Mouse (Mus musculus) urinary bladder, postnatal 14 days (tissue): ENCODE data around the gene Tub.
A peak's percentile ranks its signal among the peaks of the same experiment; 100 is the strongest.

ENCODE experiments used
- DNase-seq: peaks from one replicate; pipeline ENCODE4 v3.0.0; 2021; ENCODE audit warnings: low spot score

Gene Tub

DNA sequence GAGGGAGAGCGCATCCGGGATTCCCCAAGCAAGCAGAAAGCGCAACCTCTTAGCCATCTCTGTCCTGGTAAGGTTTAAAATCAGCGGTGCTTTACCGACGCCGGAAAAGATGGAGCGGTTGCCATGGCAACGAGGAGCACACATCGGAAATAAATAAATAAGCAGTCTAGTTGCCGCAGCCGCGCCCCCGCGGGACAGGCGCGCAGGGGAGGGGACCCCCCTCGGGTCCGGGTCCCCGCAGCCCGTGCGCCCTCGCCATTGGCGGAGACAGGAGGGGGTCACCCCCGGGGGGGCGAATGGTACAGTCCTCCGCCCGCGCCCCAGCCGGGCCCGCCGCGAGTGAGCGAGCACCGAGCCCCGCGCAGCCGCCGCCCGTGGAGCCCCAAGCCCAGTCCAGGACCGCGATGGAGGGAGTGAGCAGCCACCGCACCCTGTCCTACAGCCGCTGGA lies at the start of gene Tub:
Gene Tub, plus strand, starts transcription at position 27 of the 450 bp plus-strand sequence.
- peak; percentile 22 for DNase-seq

DNA sequence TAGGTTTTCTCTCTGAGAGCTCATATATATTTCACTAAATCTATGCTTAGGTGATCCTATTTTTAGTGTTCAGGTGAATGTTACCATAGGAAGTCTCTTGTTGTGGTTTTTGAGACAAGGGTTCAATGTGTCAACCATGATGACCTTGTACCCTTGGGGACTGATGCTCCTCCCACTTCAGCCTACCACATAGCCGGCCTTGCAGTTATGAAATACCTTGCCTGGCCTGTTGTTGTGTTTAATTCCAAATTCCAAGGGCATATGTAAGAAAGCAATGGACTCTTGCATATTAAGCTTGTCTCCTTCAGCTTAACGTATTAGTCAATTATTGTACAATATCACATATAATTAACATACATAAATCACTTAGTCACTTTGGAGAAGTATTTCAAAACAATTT lies 46.2 kb upstream of the Tub start:
- no peak for DNase-seq

DNA sequence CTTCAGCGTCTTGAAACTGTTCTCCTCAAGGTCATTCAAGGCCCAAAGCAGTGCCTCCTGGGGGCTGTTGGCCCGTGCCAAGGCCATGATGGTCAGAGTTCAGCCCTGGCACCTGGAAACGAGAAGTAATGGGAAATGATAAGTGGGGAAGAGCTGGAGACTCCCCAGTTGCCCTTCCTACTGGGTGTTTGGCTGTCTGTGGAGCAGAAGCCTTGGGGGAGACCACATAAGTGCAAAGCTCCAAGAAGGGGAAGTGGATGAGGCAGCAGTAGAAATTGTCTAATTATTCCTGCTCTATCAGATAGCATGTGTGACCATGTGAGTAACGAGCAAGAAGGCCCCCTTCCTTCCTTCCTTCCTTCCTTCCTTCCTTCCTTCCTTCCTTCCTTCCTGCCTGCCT lies 23.1 kb upstream of the Tub start:
- DNase-seq = no peak

DNA sequence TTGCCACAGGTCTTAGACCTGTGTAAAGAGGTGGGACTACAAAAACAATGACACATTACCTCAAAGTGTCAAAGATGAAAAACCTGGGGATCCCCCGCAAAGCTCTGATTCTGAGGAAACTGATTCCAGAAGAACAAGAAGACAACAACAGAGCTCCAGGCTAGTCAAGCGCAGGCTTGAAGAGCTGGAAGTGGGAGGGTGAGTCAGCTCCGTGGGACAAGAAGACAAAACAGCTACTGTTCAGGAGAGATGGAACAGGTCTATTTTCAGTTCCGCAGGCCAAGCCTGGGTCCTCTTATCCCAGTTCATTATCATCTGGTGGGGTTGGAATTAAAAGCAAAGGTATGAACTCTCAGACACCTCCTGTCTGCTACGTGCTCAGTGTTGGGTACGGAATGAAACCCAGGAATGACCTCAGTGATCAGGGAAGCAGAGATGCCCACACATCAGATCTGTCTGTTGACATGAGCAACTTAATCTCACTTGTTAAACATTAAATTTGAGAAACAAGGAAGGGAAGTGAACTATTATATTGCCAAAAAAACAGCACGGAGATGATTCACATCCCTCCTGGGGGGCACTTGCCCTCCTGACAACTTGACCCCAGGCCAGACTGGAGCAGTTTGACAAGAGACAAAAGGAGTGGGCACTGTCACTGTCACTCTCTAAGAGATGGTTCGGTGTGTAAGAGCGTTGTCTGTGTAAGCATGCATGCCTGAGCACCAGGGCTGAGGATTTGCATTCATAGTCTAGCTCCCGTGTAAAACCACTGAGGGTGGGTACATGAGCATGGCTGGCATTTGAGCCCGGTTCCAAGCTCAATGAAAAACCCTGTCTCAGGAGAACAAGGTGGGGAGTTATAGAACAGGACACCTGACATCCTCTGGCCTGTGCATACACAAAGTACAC lies 21.6 kb upstream of the Tub start:
- DNase-seq = no peak

DNA sequence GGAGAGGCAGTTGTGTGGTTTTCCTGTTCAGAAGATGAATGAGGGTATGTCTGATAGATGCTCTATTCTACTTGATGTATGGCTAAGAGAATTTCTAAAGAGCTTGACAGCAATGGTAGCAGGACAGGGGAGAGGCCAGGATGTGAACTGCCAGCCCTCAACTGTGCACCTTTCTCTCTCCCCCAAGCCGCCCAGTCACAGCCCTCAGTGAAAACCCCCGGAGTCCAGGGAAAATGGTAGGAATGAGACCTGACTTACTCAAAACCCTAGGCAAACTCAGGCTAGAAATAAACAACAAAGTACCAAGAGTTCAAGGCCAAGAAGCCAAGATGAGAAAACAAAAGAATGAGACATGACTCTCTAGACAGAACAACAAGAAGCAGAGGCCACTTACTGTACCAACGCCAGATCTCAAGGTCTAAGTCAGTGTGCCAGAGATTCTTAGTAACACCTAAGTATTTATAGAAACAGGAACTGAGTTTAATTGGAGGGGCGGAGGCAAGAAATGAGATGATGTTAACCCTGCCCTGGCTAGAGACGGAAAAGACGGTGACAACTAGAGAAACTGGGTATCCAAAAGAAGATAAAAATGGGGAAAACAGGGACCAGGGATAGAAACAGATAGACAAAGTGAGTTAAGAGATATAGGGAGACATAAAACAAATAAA lies 20.3 kb upstream of the Tub start, which contains the start of gene Nlrp10:
Gene Nlrp10, minus strand, starts transcription at position 453 of the 668 bp plus-strand sequence.
- DNase-seq = no peak

DNA sequence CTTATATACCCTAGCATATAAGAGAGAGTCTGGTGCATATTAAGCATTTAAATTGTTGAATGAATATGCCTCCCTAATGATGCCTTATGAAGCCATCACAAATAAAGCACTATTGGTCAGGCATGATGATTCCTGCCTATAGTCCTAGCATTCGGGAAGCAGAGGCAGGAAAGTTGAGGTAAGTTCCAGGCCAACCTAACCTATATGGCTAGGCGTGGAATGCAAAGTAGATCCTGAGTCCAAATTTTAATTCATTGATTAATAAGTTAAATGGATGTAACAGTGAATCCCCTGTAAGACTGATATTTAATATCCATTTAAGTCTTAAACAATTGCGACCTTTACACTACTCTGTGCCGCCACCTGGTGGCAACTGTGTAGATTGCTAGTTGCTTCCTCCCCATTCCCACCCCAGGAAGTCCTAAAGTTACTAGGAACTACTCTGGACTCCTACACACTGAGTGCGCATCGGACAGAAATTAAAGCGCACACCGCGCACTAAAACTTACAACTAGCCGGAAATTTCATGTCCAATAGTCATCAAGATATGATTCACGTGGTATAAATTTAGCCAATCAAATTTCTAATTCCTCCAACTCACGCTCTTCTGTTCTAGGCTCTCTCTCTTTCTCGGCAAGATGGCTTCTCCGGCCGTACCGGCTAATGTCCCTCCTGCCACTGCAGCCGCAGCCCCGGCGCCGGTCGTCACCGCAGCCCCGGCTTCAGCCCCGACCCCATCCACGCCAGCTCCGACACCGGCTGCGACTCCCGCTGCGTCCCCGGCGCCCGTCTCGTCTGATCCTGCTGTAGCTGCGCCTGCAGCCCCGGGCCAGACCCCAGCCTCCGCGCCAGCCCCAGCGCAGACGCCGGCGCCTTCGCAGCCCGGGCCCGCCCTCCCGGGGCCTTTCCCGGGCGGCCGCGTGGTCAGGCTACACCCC lies 16.1 kb upstream of the Tub start, which contains the start of gene Eif3f:
Gene Eif3f, plus strand, starts transcription at position 624 of the 938 bp plus-strand sequence.
- peak; percentile 92 for DNase-seq

DNA sequence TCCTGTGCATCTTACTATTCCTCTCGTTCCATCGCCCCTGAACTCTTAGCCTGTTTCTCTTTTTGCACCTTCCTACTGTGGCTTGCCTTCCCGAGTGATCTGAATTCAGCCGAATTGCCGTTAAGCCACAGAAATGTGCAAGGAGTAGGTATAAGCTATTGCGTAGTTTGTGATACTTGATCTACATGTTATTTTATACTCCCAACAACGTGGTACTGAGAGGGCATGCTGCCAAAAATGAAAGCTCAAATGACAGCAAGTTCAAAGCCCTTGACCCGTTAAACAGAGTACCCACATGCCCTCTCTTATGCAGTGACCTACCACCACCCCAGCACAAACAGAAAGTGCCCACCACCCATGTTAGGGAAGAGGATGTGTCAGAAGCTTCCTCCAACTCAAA lies 15.3 kb upstream of the Tub start:
- no peak for DNase-seq

DNA sequence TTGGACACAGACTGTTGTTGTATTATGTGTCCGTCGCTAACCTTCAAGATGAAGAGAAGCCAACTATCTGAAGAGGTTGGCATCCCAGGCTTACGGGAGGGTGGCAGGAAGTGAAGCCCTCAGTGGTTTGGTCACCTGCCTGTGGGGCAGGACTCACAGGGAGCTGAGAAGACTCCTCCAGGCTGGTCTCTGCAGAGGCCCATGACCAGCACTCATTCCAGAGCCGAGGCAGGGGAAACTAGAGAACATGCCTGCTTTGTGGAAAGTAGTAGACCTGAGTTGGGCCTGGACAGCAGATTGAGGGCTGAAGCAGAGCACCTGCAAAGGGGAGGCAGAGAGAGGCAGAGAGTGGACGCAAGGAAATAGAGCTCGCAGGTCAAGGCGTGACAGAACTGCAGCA lies 14.7 kb upstream of the Tub start:
- DNase-seq = no peak

DNA sequence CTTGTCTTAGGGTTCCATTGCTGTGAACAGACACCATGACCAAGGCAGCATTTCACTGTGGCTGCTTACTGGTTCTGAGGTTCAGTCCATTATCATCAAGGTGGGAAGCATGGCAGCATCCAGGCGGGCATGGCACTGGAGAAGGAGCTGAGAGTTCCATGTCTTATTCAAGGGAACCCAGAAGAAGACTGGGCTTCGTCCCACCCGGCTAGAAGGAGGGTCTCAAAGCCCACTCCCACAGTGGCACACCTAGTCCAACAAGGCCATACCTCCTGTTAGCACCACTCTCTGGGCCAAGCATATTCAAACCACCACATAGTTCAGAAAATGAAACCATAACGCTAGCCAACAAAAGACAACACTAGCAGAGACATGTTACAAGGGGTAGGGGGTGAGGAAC lies 13.5 kb upstream of the Tub start:
- DNase-seq = no peak

DNA sequence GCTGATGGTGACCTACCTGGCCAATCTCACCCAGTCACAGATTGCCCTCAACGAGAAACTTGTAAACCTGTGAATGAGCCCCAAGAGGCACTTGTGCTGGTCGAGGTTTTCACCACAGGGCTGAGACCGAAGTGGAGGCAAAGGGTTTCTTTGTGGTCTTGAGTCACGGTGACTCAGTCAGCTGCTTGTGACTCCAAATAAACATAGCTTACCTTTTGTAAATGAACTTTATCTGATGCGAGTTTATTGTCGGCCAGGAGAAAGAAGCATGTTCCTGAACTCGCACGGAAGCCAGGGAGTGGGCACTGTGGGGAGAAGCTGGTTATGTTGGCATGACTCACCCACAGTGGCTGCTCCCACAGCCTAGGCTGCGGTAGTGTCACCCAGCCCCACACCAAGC lies 8.7 kb upstream of the Tub start:
- peak; percentile 63 for DNase-seq

DNA sequence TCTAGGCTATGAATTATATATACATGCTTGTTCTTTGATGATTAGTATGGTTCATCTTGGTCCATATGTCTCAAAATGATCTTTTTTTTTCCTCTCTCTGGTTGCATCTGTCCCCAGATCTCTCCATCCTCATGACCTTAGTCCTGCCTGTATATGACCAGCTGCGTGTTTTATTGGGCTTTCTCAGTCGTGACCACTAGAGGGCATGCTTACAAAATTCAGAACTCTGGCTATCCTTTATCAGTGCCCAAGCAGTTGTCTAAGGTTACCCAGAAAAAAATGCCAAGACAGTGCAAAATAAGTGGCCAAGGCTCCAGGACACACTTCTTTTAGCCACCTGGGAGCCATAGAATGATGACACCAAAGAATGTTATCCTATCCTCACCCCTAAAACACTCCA lies 6.1 kb upstream of the Tub start:
- no peak for DNase-seq

DNA sequence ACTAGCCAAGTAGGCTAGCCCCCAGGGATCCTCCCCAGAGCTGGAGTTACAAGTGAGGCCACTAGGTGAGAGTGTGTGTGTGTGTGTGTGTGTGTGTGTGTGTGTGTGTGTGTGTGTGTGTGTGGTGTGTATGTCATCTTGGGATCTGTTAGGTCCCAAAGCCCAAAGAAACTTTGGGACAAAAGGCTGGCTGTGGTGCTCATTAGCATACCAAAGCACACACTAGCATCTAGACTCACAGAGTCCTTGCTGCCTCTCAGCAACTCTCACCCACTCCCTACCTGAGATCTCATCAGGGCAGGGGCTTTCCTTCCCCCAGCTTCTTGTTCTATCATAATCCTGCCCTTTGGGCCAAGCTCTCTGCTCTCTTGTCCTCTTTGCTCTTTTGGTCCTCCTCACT lies 1.5 kb upstream of the Tub start:
- no peak for DNase-seq

DNA sequence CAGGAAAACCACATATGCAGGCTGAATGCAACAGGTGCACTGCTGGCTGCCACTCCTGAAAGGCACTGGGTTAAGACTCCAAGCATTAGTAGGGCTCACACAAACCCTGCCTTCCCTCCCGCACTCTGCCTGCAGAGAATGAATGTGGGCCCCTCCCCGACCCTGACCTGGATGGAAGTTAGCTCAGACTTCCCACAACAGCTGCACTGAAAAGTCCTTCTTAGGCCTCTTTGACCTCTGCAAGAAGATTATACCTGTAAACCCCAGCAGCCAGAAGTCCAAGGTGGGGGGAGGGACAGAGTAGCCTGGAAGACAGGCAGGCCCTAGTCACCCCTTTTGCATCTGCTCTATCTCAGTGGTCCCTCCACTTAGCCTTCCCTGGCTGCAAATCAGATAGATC lies 837 bp upstream of the Tub start:
- no peak for DNase-seq

DNA sequence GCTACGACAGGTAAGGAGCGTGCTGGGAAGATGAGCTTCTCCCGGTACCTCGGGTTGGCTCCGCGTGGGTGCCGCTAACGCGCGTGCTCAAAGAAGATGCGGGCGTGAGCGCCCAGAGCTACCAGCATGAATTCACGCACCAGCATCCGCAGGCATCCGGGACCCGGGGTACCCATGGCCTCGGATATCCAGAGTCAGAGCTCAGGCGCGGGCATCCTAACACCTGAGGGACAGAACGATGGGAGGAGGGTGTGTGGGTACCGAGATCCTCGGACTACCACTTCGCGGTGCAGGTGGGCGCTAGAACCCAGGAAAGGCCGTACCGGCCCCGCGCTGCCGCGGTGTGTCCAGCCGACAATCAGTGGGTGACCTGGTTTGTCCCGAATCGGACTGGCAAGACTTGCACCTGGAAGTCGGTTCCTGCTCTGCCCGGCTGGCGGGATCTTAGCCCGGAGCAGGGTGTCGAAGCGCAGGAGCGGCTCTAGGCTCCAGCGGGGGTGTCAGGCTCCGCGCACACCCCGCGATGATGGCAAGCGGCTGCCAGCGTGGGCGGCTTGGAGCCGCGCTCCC lies 709 bp downstream of the Tub start:
- DNase-seq = no peak

DNA sequence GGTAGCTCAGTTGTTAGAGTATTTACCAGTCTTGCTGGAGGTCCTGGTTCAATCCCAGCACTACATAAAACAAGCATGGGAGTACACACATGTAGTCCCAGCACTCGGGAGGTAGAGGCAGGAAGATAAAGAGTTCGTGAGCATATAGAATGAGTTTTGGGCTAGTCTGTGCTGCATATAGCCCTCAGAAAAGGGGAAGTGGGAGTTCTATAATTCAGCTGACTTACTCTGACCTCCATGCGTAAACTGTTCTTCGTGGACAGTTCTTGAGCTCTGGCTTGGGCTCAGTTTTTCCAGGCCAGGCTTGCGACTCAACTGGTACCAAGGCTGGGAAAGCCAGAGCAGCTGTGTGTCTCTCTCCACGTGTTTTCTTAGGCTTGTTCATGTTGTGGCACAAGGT lies 2.7 kb downstream of the Tub start:
- no peak for DNase-seq

DNA sequence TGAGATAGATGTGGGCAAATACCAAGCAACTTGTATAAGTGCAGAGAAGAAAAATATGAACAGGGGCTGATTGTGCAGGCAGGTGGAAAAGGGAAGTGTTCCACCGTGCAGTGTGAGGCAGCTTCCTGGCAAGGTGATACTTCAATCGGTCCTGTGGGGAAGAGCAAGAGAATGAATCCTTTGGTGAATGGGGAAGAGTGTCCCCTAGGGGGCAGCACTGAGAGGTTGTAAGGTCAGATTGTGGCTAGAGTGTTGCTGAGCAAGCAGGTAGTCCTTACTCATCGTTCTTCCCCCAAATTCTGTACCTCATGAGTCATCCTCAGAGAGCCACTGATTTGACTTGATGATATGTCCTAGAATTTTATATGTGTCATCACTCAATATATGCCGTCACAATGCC lies 4.0 kb downstream of the Tub start:
- DNase-seq = no peak

DNA sequence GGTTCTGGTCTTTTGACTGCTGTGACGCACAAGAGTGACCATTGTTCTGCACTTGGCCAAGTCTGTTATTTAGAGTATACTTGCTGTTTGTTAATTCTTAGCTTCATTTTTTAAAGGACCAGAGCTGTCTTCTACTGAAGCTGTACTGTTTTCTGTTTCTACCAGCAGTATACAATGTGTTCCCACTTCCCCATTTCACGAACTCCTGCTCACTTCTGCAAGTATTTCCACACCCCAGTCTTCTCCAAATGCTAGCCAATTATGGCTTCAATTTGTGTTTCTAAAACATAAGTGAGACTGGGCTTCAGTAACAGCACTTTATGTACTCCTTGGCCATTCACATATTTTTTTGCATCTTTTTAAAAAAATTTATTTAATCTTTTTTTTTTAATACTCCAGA lies 7.6 kb downstream of the Tub start:
- DNase-seq = no peak

DNA sequence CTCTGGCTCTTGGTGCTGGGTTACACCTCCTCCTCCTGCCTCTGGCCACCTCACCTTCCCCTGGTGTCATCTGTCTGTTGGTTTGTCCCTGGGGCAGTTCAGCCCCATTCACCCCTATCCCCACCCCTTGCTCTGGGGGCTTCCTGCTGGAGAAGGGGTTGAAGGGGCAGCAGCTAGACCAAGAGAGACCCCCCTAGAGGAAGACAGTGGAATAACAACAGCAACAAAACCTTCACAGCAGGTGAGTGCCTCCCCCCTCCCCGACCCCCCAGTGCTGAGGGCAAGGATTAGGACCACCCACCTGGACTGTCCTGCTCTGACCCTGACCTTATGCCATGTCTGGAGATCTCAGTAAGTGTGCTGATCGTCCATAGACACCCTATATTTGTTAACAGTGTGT lies 15.8 kb downstream of the Tub start:
- no peak for DNase-seq

DNA sequence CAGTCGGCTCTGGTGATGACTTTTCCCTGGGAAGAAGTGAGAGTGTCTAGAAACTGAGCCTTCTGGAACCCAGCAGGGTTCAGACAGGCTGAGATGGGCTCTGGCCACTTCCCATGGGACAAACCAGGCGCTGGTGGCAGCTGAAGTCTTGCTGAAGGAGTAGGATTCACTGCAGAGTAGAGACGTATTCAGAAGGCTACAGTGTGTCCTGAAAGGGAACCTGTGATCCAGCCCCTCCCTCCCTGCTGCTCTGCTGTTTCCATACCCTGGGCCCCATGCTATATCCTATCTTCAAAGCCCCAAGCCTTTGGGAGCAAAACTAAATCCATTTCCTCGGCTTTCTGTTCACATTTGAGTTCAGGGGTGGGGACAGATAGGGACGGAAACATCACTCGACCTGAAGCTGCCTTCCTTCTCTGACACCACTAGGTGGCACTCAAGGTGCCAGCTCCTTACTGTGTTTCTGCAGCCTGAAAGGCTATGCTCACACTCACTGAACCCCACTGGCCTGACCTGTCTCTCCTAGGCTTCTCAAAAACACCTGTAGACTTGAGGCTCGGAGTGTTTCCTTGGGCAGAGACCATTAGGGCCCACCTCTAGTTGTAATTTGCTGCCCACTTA lies 16.7 kb downstream of the Tub start:
- peak; percentile 33 for DNase-seq

DNA sequence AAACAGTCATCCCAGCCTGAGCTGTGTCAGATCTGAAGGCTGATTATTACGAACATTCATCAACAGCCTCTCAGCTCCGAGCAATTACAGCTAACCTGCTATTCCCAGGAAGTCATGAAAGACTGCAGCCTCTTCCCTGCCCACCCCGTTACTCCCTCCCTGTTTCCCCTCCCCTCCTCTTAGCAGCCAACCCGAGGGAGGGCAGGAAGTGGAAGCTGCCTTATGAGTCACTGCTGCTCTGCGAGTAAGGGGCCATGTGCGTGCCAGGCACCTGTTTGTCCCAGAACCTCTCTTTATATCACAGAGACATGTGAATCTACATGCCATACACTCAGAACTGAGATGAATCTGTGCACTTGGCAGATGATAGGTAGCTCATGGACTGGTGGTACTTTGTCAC lies 18.1 kb downstream of the Tub start:
- DNase-seq = no peak

DNA sequence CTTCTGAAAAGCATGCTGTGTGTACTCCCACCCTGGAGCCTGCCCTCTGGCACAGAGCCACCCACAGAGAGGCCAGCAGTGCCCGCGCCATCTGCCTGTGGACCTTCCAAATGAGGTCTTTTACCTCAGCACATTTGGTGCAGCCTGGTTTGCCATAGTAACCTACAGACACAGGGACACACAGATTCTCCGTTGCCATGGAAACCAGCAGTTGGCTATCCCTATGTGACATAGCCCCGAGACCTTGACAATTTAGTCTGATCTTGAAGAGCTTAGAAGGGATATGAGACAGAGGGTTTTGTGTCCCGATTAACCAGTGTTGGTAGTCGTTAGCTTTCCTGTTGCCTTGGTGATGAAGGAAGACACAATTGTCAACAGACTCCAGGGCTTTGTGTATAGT lies 22.1 kb downstream of the Tub start:
- DNase-seq = no peak
